Mouse (Mus musculus) myocyte (in vitro differentiated cells): ENCODE data around the gene Acot8. TPM values are rescaled to one million over a fixed set of nuclear protein-coding genes. Genes with fewer than 3 reads are reported as not detected.

ENCODE experiments used
- H3K27me3 ChIP-seq: one replicate; pipeline ENCODE4 v1.6.1; 2011; ENCODE audit not compliant: control insufficient read depth, insufficient read depth, insufficient read length
- H3K36me3 ChIP-seq: one replicate; pipeline ENCODE4 v1.6.1; 2011; ENCODE audit not compliant: control insufficient read depth, insufficient read depth
- H3K4me2 ChIP-seq: one replicate; pipeline ENCODE4 v1.6.1; 2011; ENCODE audit warnings: low read depth, control low read depth
- H3K4me3 ChIP-seq: one replicate; pipeline ENCODE4 v1.5.1; 2011; ENCODE audit warnings: mild to moderate bottlenecking, control low read depth, moderate library complexity
- H3K79me2 ChIP-seq: one replicate; pipeline ENCODE4 v1.6.1; 2011; ENCODE audit not compliant: control insufficient read depth, insufficient read depth
- H3ac ChIP-seq: one replicate; pipeline ENCODE4 v1.6.1; 2011; ENCODE audit not compliant: control insufficient read depth, insufficient read length
- CEBPB ChIP-seq: IDR thresholded peaks from 2 replicates; pipeline ENCODE4 v1.6.1; 2011; ENCODE audit warnings: mild to moderate bottlenecking, moderate library complexity; ENCODE audit not compliant: poor library complexity, insufficient read depth, severe bottlenecking
- E2F4 ChIP-seq: IDR thresholded peaks from one replicate; pipeline ENCODE4 v1.6.1; 2011; ENCODE audit warnings: mild to moderate bottlenecking, control low read depth, moderate library complexity; ENCODE audit not compliant: insufficient read depth
- MAX ChIP-seq: IDR thresholded peaks from one replicate; pipeline ENCODE4 v1.6.1; 2011; ENCODE audit warnings: low read depth, mild to moderate bottlenecking, control low read depth
- MYOD1 ChIP-seq, 3 experiments: IDR thresholded peaks; one replicate each; pipeline ENCODE4 v1.6.1; 2011; ENCODE audit warnings: control low read depth in 2 of 3, low read depth in 2 of 3, mild to moderate bottlenecking in 2 of 3, moderate library complexity in 1 of 3; ENCODE audit not compliant: insufficient read length in 2 of 3, control insufficient read depth in 1 of 3
- MYOG ChIP-seq, 3 experiments: IDR thresholded peaks; one replicate each; pipeline ENCODE4 v1.6.1; 2011; ENCODE audit warnings: control low read depth in 2 of 3, low read depth in 2 of 3, mild to moderate bottlenecking in 2 of 3; ENCODE audit not compliant: insufficient read length in 2 of 3, control insufficient read depth in 1 of 3, insufficient read depth in 1 of 3
- POLR2A ChIP-seq: IDR thresholded peaks from one replicate; pipeline ENCODE4 v1.6.1; 2011; ENCODE audit warnings: low read depth, mild to moderate bottlenecking, control low read depth, moderate library complexity; ENCODE audit not compliant: insufficient read length
- POLR2AphosphoS2 ChIP-seq: IDR thresholded peaks from one replicate; pipeline ENCODE4 v1.6.1; 2011; ENCODE audit warnings: low read depth, control low read depth; ENCODE audit not compliant: insufficient read length
- REST ChIP-seq: IDR thresholded peaks from one replicate; pipeline ENCODE4 v1.6.1; 2011; ENCODE audit warnings: mild to moderate bottlenecking, control low read depth, moderate library complexity; ENCODE audit not compliant: insufficient read depth, insufficient read length
- SRF ChIP-seq: IDR thresholded peaks from one replicate; pipeline ENCODE4 v1.6.1; 2011; ENCODE audit warnings: low read depth; ENCODE audit not compliant: control insufficient read depth, insufficient read length
- TCF12 ChIP-seq: IDR thresholded peaks from one replicate; pipeline ENCODE4 v1.6.1; 2011; ENCODE audit warnings: mild to moderate bottlenecking, control low read depth; ENCODE audit not compliant: poor library complexity, insufficient read depth, severe bottlenecking
- TCF3 ChIP-seq: IDR thresholded peaks from one replicate; pipeline ENCODE4 v1.6.1; 2011; ENCODE audit warnings: low read depth, control low read depth; ENCODE audit not compliant: insufficient read length
- USF1 ChIP-seq: IDR thresholded peaks from one replicate; pipeline ENCODE4 v1.6.1; 2011; ENCODE audit warnings: low read depth, mild to moderate bottlenecking, control low read depth, moderate library complexity
- polyA plus RNA-seq: library from polyadenylated mRNA; unstranded; fragments of >200 nt; fragmentation: generic; extraction: Trizol; gene quantifications from one replicate; pipeline ENCODE4 v1.2.1, GENCODE M21; 2012; ENCODE audit warnings: missing spikeins

The Acot8 gene
- polyA plus RNA-seq, result 24.5 TPM

GRCm38 (mm10) chr2:164804533-164805331 lies at the start of gene Acot8, which contains the start of gene Zswim3:
Gene Acot8 (minus strand): TSS chr2:164804882.
Gene Zswim3 (plus strand): TSS chr2:164805098.
- Histone ChIP-seq H3K4me3 (peak within 1 kb of the TSS; percentile 85), H3ac (peak within 1 kb of the TSS; percentile 64), H3K36me3 (peaks cover 11% of the 10 kb centered on the region), H3K4me2 (peak within 1 kb of the TSS; percentile 91), H3K27me3 (no peaks in the 10 kb centered on the region), H3K79me2 (peaks cover 18% of the 10 kb centered on the region)
- TF ChIP-seq MAX (no peak), E2F4 (no peak), POLR2A (peak; percentile 68), POLR2AphosphoS2 (peak; percentile 78), CEBPB (no peak), SRF (no peak), USF1 (no peak), TCF12 (no peak), MYOG (IDR thresholded peaks at IDR 0.05; ENCODE audit: control insufficient read depth in 1 of 3, insufficient read depth in 1 of 3, insufficient read length in 2 of 3, low read depth in 2 of 3) (no peak), MYOD1 (IDR thresholded peaks at IDR 0.05; ENCODE audit: control insufficient read depth in 1 of 3, insufficient read length in 2 of 3, low read depth in 2 of 3) (no peak), REST (no peak), TCF3 (no peak)

DNA sequence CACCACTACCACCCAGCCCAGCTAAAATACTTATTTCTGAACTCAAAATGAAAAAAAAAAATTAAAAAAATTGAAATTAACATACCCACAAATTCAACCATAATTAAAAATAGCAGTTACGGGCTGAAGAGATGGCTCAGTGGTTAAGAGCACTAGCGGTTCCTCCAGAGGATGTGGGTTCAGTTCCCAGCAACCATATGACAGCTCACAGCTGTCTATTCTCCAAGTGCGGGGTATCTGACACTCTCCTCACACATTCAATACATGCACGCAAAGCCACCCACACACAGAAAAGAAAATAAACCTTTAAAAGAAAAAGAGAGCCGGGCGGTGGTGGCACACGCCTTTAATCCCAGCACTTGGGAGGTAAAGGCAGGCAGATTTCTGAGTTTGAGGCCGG lies 45.4 kb upstream of the Acot8 start:
- H3K4me3 ChIP-seq, result no peak overlapping the region
- peaks cover 11% of the 10 kb centered on the region for H3K36me3 ChIP-seq
- peak overlapping the region; percentile 18 for H3K4me2 ChIP-seq
- no peak for TF ChIP-seq CEBPB
- peak in 1 of 3 experiments; percentile 66 for TF ChIP-seq MYOD1 (IDR thresholded peaks at IDR 0.05; ENCODE audit: control insufficient read depth in 1 of 3, insufficient read length in 2 of 3, low read depth in 2 of 3)
- TF ChIP-seq MYOG (IDR thresholded peaks at IDR 0.05; ENCODE audit: control insufficient read depth in 1 of 3, insufficient read depth in 1 of 3, insufficient read length in 2 of 3, low read depth in 2 of 3), result peak in 1 of 3 experiments; percentile 33
- TF ChIP-seq TCF12, result peak; percentile 16
- no peak for TF ChIP-seq E2F4
- no peak overlapping the region for H3ac ChIP-seq
- H3K79me2 ChIP-seq, result no peaks in the 10 kb centered on the region
- H3K27me3 ChIP-seq, result no peaks in the 10 kb centered on the region

GRCm38 (mm10) chr2:164845782-164846181 lies 41.1 kb upstream of the Acot8 start:
- H3K27me3 ChIP-seq, result no peaks in the 10 kb centered on the region
- H3K36me3 ChIP-seq, result peaks cover 7% of the 10 kb centered on the region
- H3K4me2 ChIP-seq, result no peak overlapping the region
- no peak for TF ChIP-seq MYOG (IDR thresholded peaks at IDR 0.05; ENCODE audit: control insufficient read depth in 1 of 3, insufficient read depth in 1 of 3, insufficient read length in 2 of 3, low read depth in 2 of 3)
- no peak for TF ChIP-seq TCF12
- no peak for TF ChIP-seq TCF3
- TF ChIP-seq SRF, result no peak
- TF ChIP-seq CEBPB, result no peak
- TF ChIP-seq REST, result no peak
- no peak for TF ChIP-seq MYOD1 (IDR thresholded peaks at IDR 0.05; ENCODE audit: control insufficient read depth in 1 of 3, insufficient read length in 2 of 3, low read depth in 2 of 3)
- TF ChIP-seq USF1, result no peak
- TF ChIP-seq MAX, result no peak
- TF ChIP-seq POLR2AphosphoS2, result no peak
- TF ChIP-seq E2F4, result no peak
- no peak for TF ChIP-seq POLR2A
- H3K4me3 ChIP-seq, result no peak overlapping the region
- no peak overlapping the region for H3ac ChIP-seq
- H3K79me2 ChIP-seq, result no peaks in the 10 kb centered on the region

- H3K36me3 ChIP-seq, result no peaks in the 10 kb centered on the region
- H3K4me2 ChIP-seq, result peak overlapping the region; percentile 92
- TF ChIP-seq POLR2AphosphoS2 (peak; percentile 68), MYOD1 (IDR thresholded peaks at IDR 0.05; ENCODE audit: control insufficient read depth in 1 of 3, insufficient read length in 2 of 3, low read depth in 2 of 3) (no peak), USF1 (no peak)
These were observed 30.5 kb upstream of the Acot8 start for GRCm38 (mm10) chr2:164835164-164835563.

GRCm38 (mm10) chr2:164834531-164834930 lies 29.8 kb upstream of the Acot8 start:
- no peak for TF ChIP-seq USF1
- TF ChIP-seq POLR2AphosphoS2, result peak; percentile 18
- no peaks in the 10 kb centered on the region for H3K27me3 ChIP-seq
- peak overlapping the region; percentile 74 for H3K4me3 ChIP-seq
- peak overlapping the region; percentile 92 for H3K4me2 ChIP-seq
- H3K79me2 ChIP-seq, result no peaks in the 10 kb centered on the region
- no peaks in the 10 kb centered on the region for H3K36me3 ChIP-seq
- H3ac ChIP-seq, result peak overlapping the region; percentile 18

More at GRCm38 (mm10) chr2:164835164-164835563, 30.5 kb upstream of the Acot8 start:
- Histone ChIP-seq H3ac (no peak overlapping the region), H3K79me2 (no peaks in the 10 kb centered on the region), H3K27me3 (no peaks in the 10 kb centered on the region), H3K4me3 (peak overlapping the region; percentile 74)
